Mouse (Mus musculus): Measurements from ENCODE around the gene Them5.
A peak's percentile ranks its signal among the peaks of the same experiment; 100 is the strongest.

The Them5 gene

GRCm38 (mm10) chr3:94341959-94342422 is at the start of gene Them5:
Them5 (plus strand) TSS chr3:94342099.
- no peak for ATAC-seq (ENCODE audit: insufficient number of reproducible peaks, low FRiP score, low TSS enrichment)

- ATAC-seq (ENCODE audit: insufficient number of reproducible peaks, low FRiP score, low TSS enrichment): no peak
Observed at GRCm38 (mm10) chr3:94305457-94305856, 36.4 kb upstream of the Them5 start.

- ATAC-seq (ENCODE audit: insufficient number of reproducible peaks, low FRiP score, low TSS enrichment): no peak
Observed at GRCm38 (mm10) chr3:94306975-94307374, 34.9 kb upstream of the Them5 start.

- peak; percentile 99 for ATAC-seq (ENCODE audit: insufficient number of reproducible peaks, low FRiP score, low TSS enrichment)
Observed at GRCm38 (mm10) chr3:94309633-94310363, 32.1 kb upstream of the Them5 start, which contains the start of gene Them4. Them4 (plus strand) TSS chr3:94310089.

GRCm38 (mm10) chr3:94310491-94310890 is 31.4 kb upstream of the Them5 start:
- ATAC-seq (ENCODE audit: insufficient number of reproducible peaks, low FRiP score, low TSS enrichment): no peak

DNA sequence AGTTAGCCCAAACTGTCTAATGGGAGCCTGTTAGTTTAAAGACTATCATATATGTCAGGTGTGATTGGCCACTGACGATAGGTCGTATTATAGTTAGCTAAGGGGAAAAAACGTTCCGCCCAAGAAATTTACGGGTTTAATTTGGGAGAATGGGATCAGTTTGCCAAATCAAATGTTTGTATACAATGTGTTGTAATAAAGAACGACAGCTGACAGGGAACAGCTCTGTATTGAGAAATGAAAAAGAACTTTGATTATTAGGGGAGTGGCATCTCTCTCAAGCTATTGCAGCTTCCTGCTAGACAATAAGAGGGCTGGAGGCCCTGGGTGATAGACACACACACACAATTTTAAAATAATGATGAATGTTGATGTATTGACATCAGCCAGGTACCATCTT is 31.0 kb upstream of the Them5 start:
- ATAC-seq (ENCODE audit: insufficient number of reproducible peaks, low FRiP score, low TSS enrichment): no peak

DNA sequence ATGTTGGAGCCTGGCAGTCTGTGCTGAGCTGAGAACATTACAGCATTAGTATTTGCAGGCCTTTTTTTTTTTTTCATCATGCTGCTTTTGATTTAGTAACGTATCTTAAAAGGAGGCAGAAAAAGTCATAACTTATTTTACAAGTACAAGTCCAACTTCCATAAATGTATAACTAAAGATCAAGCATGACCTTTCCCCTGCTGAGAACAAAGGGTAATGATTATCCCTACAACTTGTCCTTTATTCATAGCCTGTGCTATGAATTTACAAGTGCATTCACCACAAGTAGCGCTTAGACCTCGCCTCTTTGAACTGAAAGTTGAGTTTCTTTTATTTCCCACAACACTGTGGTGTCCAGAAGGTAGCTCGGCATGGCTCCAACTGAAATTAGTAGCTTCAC is 30.5 kb upstream of the Them5 start:
- no peak for ATAC-seq (ENCODE audit: insufficient number of reproducible peaks, low FRiP score, low TSS enrichment)

GRCm38 (mm10) chr3:94328681-94329080 is 13.2 kb upstream of the Them5 start:
- no peak for ATAC-seq (ENCODE audit: insufficient number of reproducible peaks, low FRiP score, low TSS enrichment)

DNA sequence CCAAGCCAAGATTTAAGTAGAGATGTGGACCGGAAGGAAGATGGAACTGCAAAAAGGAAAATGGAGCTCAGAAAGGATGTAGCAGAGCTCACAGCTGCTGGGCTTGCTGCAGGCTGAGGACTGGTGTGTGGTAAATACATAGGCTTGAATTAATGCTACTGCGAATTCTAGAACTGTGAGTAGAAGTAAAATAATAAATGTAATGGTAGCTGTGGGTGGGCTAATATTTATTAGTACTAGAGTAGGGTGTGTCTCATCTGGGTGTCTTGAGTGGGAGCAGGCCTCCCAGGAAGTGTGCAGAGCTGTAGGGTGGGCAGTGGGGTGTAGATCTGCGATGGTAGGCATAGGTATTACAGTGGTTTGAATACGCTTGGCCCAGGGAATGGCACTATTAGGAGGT is 7.5 kb upstream of the Them5 start:
- ATAC-seq (ENCODE audit: insufficient number of reproducible peaks, low FRiP score, low TSS enrichment): peak; percentile 52; the same call in 1 of the 2 replicates

- no peak for ATAC-seq (ENCODE audit: insufficient number of reproducible peaks, low FRiP score, low TSS enrichment)
Observed at GRCm38 (mm10) chr3:94338522-94338921, 3.4 kb upstream of the Them5 start.

DNA sequence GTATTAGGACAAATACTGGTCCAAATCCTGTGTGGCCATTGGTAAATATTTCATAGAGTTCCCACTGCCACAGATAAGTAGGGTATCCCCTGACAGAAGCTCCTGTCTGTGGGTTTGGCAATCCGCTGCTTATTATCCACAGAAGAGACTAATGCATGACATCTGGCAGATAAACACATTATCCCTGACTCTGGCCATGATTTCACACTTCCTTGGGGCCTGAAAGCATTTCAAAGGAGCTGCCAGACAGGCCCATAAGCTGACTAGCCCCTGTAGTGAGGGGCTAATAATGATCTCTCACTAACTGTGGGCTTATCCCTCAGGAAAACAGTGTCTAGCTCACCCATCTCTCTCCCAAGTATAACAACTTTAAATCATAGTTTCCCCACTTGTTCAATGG is 653 bp downstream of the Them5 start:
- ATAC-seq (ENCODE audit: insufficient number of reproducible peaks, low FRiP score, low TSS enrichment): no peak

- no peak for ATAC-seq (ENCODE audit: insufficient number of reproducible peaks, low FRiP score, low TSS enrichment)
Observed at GRCm38 (mm10) chr3:94344182-94344581, 2.3 kb downstream of the Them5 start.

- ATAC-seq (ENCODE audit: insufficient number of reproducible peaks, low FRiP score, low TSS enrichment): no peak
Observed at GRCm38 (mm10) chr3:94344897-94345296, 3.0 kb downstream of the Them5 start.

DNA sequence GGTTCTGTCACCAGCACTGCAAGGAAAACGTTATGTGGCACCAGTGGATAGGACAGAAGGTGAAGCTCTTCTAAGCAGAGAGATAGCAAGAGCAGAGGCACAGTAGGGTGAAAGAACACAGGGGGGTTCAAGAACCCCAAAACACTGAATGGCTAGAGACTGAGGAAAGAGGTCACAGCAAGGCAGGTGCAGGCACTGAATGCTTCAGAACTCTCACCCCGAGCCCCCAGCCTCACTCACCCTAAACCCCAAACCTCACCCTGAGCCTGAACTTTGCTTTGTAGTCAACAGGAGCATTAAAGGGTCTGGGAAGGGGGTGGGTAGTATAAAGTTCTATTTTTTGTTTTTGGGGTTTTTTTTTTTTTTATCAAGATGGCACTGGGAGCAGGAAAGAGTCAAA is 6.2 kb downstream of the Them5 start:
- no peak for ATAC-seq (ENCODE audit: insufficient number of reproducible peaks, low FRiP score, low TSS enrichment)

GRCm38 (mm10) chr3:94360812-94361211 is 18.9 kb downstream of the Them5 start:
- ATAC-seq (ENCODE audit: insufficient number of reproducible peaks, low FRiP score, low TSS enrichment): no peak

DNA sequence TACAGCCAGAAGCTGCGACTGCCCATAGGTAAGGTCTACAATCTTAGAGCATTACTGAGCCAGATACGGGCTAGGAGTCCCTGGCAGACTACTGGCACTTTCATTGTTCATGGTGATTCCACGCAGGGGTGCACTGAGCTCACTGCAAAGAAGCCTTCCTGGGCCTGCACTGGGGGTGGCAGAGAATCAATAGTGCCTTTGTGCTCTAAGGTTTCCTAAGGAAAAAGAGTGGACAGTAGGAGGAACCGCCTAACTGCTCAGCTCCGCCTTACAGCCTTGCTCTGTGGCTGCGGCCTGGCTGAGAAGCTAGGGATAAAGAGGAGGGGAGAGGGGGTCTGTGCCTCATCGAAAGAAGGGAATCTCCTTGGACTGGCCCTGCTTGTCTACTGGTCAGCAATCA is 20.2 kb downstream of the Them5 start, which contains the start of gene C2cd4d:
C2cd4d (plus strand) TSS at position 301 of the 400 bp plus-strand sequence.
- no peak for ATAC-seq (ENCODE audit: insufficient number of reproducible peaks, low FRiP score, low TSS enrichment)

DNA sequence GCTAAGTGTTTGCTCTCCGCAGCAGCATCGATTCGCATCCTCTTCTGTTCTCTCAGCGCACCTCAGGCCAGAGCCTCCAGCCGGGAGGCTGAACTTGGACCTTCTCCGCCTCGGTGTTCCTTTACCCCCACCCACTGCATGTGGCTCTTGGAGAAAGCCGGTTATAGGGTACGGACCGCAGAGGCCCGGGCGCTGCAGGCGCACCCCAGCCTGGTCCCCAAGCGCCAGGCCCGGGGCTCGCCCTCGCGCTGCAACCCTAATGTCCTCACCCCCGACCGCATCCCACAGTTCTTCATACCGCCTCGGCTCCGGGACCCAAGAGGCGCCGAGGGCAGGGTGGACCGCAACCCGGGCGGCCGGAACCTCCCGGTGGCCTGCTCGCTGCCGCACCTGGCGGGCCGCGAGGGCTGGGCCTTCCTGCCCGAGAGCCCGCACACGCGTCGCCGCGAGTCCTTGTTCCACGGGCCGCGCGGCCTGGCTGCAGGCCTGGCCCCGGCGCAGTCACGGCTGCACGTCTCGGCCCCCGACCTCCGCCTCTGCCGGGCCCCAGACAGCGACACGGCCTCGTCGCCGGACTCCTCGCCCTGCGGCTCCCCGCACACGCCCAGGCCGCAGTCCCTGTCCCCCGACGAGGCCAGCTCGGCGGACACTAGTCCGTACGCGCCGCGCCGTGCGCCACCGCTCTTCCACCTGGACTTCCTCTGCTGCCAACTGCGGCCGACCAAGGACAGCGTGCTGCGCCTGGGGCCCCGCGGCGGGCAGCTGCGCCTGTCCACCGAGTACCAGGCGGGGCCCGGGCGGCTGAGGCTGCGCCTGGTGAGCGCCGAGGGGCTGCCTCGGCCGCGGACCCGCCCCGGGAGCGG is 21.6 kb downstream of the Them5 start:
- peak; percentile 52 for ATAC-seq (ENCODE audit: insufficient number of reproducible peaks, low FRiP score, low TSS enrichment)

GRCm38 (mm10) chr3:94364154-94364526 is 22.2 kb downstream of the Them5 start:
- ATAC-seq (ENCODE audit: insufficient number of reproducible peaks, low FRiP score, low TSS enrichment): 0 out of 2 replicates have a peak, but pooled peaks have one; percentile 8

- peak; percentile 60 for ATAC-seq (ENCODE audit: insufficient number of reproducible peaks, low FRiP score, low TSS enrichment)
Observed at GRCm38 (mm10) chr3:94366761-94367160, 24.9 kb downstream of the Them5 start.

GRCm38 (mm10) chr3:94367511-94367910 is 25.6 kb downstream of the Them5 start:
- no peak for ATAC-seq (ENCODE audit: insufficient number of reproducible peaks, low FRiP score, low TSS enrichment)

DNA sequence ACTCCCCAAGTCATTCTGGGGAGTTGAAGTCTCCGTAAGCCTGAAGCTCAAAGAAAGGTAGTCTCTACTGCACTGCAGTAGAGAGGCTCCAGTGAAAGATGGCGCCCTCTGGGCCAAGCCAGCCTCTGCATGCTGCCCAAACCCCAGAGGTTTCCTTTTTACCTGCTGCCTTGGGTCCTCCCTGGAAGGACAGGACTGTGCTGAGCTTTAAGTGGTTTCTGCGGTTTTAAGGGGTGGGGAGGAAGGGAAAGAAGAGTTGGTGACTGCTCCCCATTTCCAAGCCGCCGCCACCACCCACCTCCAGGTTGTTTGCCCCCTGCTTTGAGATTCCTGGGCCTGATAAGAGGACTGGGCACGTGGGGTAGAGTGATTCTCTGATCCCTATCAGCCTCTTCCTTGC is 26.7 kb downstream of the Them5 start:
- ATAC-seq (ENCODE audit: insufficient number of reproducible peaks, low FRiP score, low TSS enrichment): no peak
